Mouse (Mus musculus) MEL (cell line): ENCODE results near the gene Acd. TPM values are rescaled to one million over a fixed set of nuclear protein-coding genes. Genes with fewer than 3 reads are reported as not detected.

Source experiments
- DNase-seq: peaks from one replicate; pipeline ENCODE4 v3.0.0; 2011; ENCODE audit warnings: low read depth, low spot score
- H3K27ac ChIP-seq: 2 replicates; pipeline ENCODE4 v1.5.1; 2012; ENCODE audit warnings: low read depth, mild to moderate bottlenecking, control low read depth, low read length, moderate library complexity; ENCODE audit not compliant: control insufficient read depth
- H3K27me3 ChIP-seq, 2 experiments: fragments of 150-350 bp in 1 of 2; sonication (generic) in 1 of 2; 2 replicates each; pipeline ENCODE4 v1.6.1; 2012; ENCODE audit warnings: low read length in 2 of 2, mild to moderate bottlenecking in 2 of 2, improper control_type of control experiment in 1 of 2, moderate library complexity in 1 of 2; ENCODE audit not compliant: insufficient read depth in 2 of 2, control insufficient read depth in 1 of 2
- H3K36me3 ChIP-seq, 2 experiments: 2 replicates each; pipeline ENCODE4 v1.6.1; 2012 to 2014; ENCODE audit warnings: low read length in 2 of 2, improper control_type of control experiment in 1 of 2, inconsistent platforms in 1 of 2, mild to moderate bottlenecking in 1 of 2; ENCODE audit not compliant: insufficient read depth in 2 of 2, control insufficient read depth in 1 of 2
- H3K4me1 ChIP-seq, 2 experiments: fragments of 150-350 bp in 1 of 2; sonication (generic) in 1 of 2; 2 replicates each; pipeline ENCODE4 v1.6.1; 2012; ENCODE audit warnings: low read length in 2 of 2, improper control_type of control experiment in 1 of 2, mild to moderate bottlenecking in 1 of 2; ENCODE audit not compliant: insufficient read depth in 2 of 2, control insufficient read depth in 1 of 2
- H3K4me3 ChIP-seq, 2 experiments: fragments of 150-350 bp in 1 of 2; sonication (generic) in 1 of 2; 2 replicates each; pipeline ENCODE4 v1.5.1; 2012; ENCODE audit warnings: low read depth in 2 of 2, low read length in 2 of 2, mild to moderate bottlenecking in 2 of 2, moderate library complexity in 2 of 2, control low read depth in 1 of 2, improper control_type of control experiment in 1 of 2; ENCODE audit not compliant: control insufficient read depth in 1 of 2, insufficient read depth in 1 of 2
- H3K79me2 ChIP-seq: 2 replicates; pipeline ENCODE4 v1.6.1; 2012; ENCODE audit warnings: mild to moderate bottlenecking, low read length, moderate library complexity; ENCODE audit not compliant: control insufficient read depth, poor library complexity, insufficient read depth
- H3K9ac ChIP-seq: 2 replicates; pipeline ENCODE4 v1.6.1; 2012; ENCODE audit warnings: low read depth, mild to moderate bottlenecking, control low read depth, low read length, moderate library complexity; ENCODE audit not compliant: control insufficient read depth, poor library complexity, severe bottlenecking
- H3K9me3 ChIP-seq: fragments of 150-350 bp; sonication (generic); replicated peaks from 2 replicates; pipeline ENCODE4 v1.6.1; 2012; ENCODE audit warnings: mild to moderate bottlenecking, low read length, improper control_type of control experiment, moderate library complexity; ENCODE audit not compliant: insufficient read depth
- CHD1 ChIP-seq: IDR thresholded peaks from 2 replicates; pipeline ENCODE4 v1.6.1; 2012; ENCODE audit warnings: low read depth, mild to moderate bottlenecking, inconsistent platforms, low read length, improper control_type of control experiment
- CHD2 ChIP-seq: IDR thresholded peaks from 2 replicates; pipeline ENCODE4 v1.6.1; 2011; ENCODE audit warnings: low read length, improper control_type of control experiment
- E2F4 ChIP-seq: IDR thresholded peaks from 2 replicates; pipeline ENCODE4 v1.6.1; 2011; ENCODE audit warnings: low read depth, low read length, improper control_type of control experiment, borderline replicate concordance
- ELF1 ChIP-seq: IDR thresholded peaks from 2 replicates; pipeline ENCODE4 v1.6.1; 2014; ENCODE audit warnings: low read depth, mild to moderate bottlenecking, inconsistent platforms, low read length, improper control_type of control experiment, moderate library complexity
- EP300 ChIP-seq, 2 experiments: IDR thresholded peaks; 2 replicates each; pipeline ENCODE4 v1.6.1; 2011; ENCODE audit warnings: improper control_type of control experiment in 2 of 2, low read length in 2 of 2, low read depth in 1 of 2, mild to moderate bottlenecking in 1 of 2
- ETS1 ChIP-seq: IDR thresholded peaks from 2 replicates; pipeline ENCODE4 v1.6.1; 2012; ENCODE audit warnings: low read depth, mild to moderate bottlenecking, inconsistent platforms, low read length, improper control_type of control experiment, moderate library complexity
- GABPA ChIP-seq: IDR thresholded peaks from 2 replicates; pipeline ENCODE4 v1.6.1; 2012; ENCODE audit warnings: low read depth, mild to moderate bottlenecking, inconsistent platforms, low read length, improper control_type of control experiment, moderate library complexity
- GATA1 ChIP-seq: IDR thresholded peaks from 2 replicates; pipeline ENCODE4 v1.6.1; 2011; ENCODE audit warnings: low read depth, low read length, improper control_type of control experiment
- HCFC1 ChIP-seq: IDR thresholded peaks from 2 replicates; pipeline ENCODE4 v1.6.1; 2012; ENCODE audit warnings: low read depth, mild to moderate bottlenecking, inconsistent platforms, low read length, improper control_type of control experiment, moderate library complexity
- JUND ChIP-seq: IDR thresholded peaks from 2 replicates; pipeline ENCODE4 v1.6.1; 2011; ENCODE audit warnings: low read depth, mild to moderate bottlenecking, improper control_type of control experiment, low read length
- KAT2A ChIP-seq: conservative IDR thresholded peaks from 2 replicates; pipeline ENCODE4 v1.6.1; 2012; ENCODE audit warnings: low read depth, low read length, improper control_type of control experiment, inconsistent platforms
- MAFK ChIP-seq: IDR thresholded peaks from 2 replicates; pipeline ENCODE4 v1.6.1; 2011; ENCODE audit warnings: low read depth, mild to moderate bottlenecking, low read length, improper control_type of control experiment, borderline replicate concordance
- MAX ChIP-seq: IDR thresholded peaks from 2 replicates; pipeline ENCODE4 v1.6.1; 2011; ENCODE audit warnings: low read length, improper control_type of control experiment
- MAZ ChIP-seq: IDR thresholded peaks from 2 replicates; pipeline ENCODE4 v1.6.1; 2012; ENCODE audit warnings: low read depth, mild to moderate bottlenecking, inconsistent platforms, low read length, improper control_type of control experiment
- MEF2A ChIP-seq: IDR thresholded peaks from 2 replicates; pipeline ENCODE4 v1.6.1; 2014; ENCODE audit warnings: low read depth, mild to moderate bottlenecking, inconsistent platforms, low read length, improper control_type of control experiment; ENCODE audit not compliant: poor library complexity, insufficient replicate concordance, severe bottlenecking; ENCODE audit errors: extremely low read depth
- MXI1 ChIP-seq: IDR thresholded peaks from 2 replicates; pipeline ENCODE4 v1.6.1; 2011; ENCODE audit warnings: mild to moderate bottlenecking, low read depth, low read length, improper control_type of control experiment
- MYB ChIP-seq: IDR thresholded peaks from 2 replicates; pipeline ENCODE4 v1.6.1; 2011; ENCODE audit warnings: mild to moderate bottlenecking, low read depth, low read length, improper control_type of control experiment
- MYC ChIP-seq: IDR thresholded peaks from 2 replicates; pipeline ENCODE4 v1.6.1; 2011; ENCODE audit warnings: low read depth, mild to moderate bottlenecking, low read length, improper control_type of control experiment, moderate library complexity
- NELFE ChIP-seq: IDR thresholded peaks from 2 replicates; pipeline ENCODE4 v1.6.1; 2011; ENCODE audit warnings: low read depth, low read length, improper control_type of control experiment
- NRF1 ChIP-seq: IDR thresholded peaks from 2 replicates; pipeline ENCODE4 v1.6.1; 2014; ENCODE audit warnings: low read depth, mild to moderate bottlenecking, inconsistent platforms, low read length, improper control_type of control experiment, moderate library complexity; ENCODE audit not compliant: poor library complexity, insufficient read depth, severe bottlenecking
- POLR2A ChIP-seq, 2 experiments: IDR thresholded peaks; 2 replicates each; pipeline ENCODE4 v1.6.1; 2011 to 2012; ENCODE audit warnings: low read length in 2 of 2, mild to moderate bottlenecking in 2 of 2, control low read depth in 1 of 2, improper control_type of control experiment in 1 of 2, low read depth in 1 of 2, moderate library complexity in 1 of 2; ENCODE audit not compliant: control insufficient read depth in 1 of 2, insufficient read depth in 1 of 2, poor library complexity in 1 of 2
- POLR2AphosphoS2 ChIP-seq: IDR thresholded peaks from 2 replicates; pipeline ENCODE4 v1.6.1; 2011; ENCODE audit warnings: low read length, improper control_type of control experiment
- POLR2AphosphoS5 ChIP-seq: IDR thresholded peaks from 2 replicates; pipeline ENCODE4 v1.6.1; 2012; ENCODE audit warnings: low read depth, borderline replicate concordance, mild to moderate bottlenecking, inconsistent platforms, low read length, moderate library complexity, mixed read lengths
- RAD21 ChIP-seq: IDR thresholded peaks from 2 replicates; pipeline ENCODE4 v1.6.1; 2011; ENCODE audit warnings: mild to moderate bottlenecking, low read depth, low read length, improper control_type of control experiment
- SIN3A ChIP-seq: IDR thresholded peaks from 2 replicates; pipeline ENCODE4 v1.6.1; 2012; ENCODE audit warnings: low read length, improper control_type of control experiment, inconsistent platforms
- TAL1 ChIP-seq: IDR thresholded peaks from 2 replicates; pipeline ENCODE4 v1.6.1; 2012; ENCODE audit warnings: mild to moderate bottlenecking, inconsistent platforms, low read length, moderate library complexity, mixed read lengths
- TBP ChIP-seq: IDR thresholded peaks from 2 replicates; pipeline ENCODE4 v1.8.0; 2011; ENCODE audit warnings: low read depth, low read length, improper control_type of control experiment
- TCF12 ChIP-seq: IDR thresholded peaks from 2 replicates; pipeline ENCODE4 v1.6.1; 2014; ENCODE audit warnings: low read depth, mild to moderate bottlenecking, inconsistent platforms, low read length, improper control_type of control experiment, moderate library complexity
- UBTF ChIP-seq: IDR thresholded peaks from 2 replicates; pipeline ENCODE4 v1.6.1; 2012; ENCODE audit warnings: low read depth, mild to moderate bottlenecking, inconsistent platforms, low read length, improper control_type of control experiment, moderate library complexity, borderline replicate concordance; ENCODE audit not compliant: insufficient read depth
- USF1 ChIP-seq: IDR thresholded peaks from 2 replicates; pipeline ENCODE4 v1.6.1; 2014; ENCODE audit warnings: low read depth, mild to moderate bottlenecking, inconsistent platforms, low read length, improper control_type of control experiment, moderate library complexity
- USF2 ChIP-seq, 2 experiments: IDR thresholded peaks; 2 replicates each; pipeline ENCODE4 v1.6.1; 2011 to 2012; ENCODE audit warnings: improper control_type of control experiment in 2 of 2, low read length in 2 of 2, borderline replicate concordance in 1 of 2, inconsistent platforms in 1 of 2, low read depth in 1 of 2, mild to moderate bottlenecking in 1 of 2; ENCODE audit not compliant: insufficient read depth in 1 of 2
- ZC3H11A ChIP-seq: IDR thresholded peaks from 2 replicates; pipeline ENCODE4 v1.6.1; 2012; ENCODE audit warnings: low read depth, mild to moderate bottlenecking, inconsistent platforms, low read length, improper control_type of control experiment
- ZKSCAN1 ChIP-seq: IDR thresholded peaks from 2 replicates; pipeline ENCODE4 v1.6.1; 2012; ENCODE audit warnings: low read depth, mild to moderate bottlenecking, inconsistent platforms, low read length, improper control_type of control experiment, moderate library complexity
- ZMIZ1 ChIP-seq: IDR thresholded peaks from 2 replicates; pipeline ENCODE4 v1.6.1; 2012; ENCODE audit warnings: low read depth, mild to moderate bottlenecking, inconsistent platforms, low read length, improper control_type of control experiment, moderate library complexity
- ZNF384 ChIP-seq: IDR thresholded peaks from 2 replicates; pipeline ENCODE4 v1.6.1; 2012; ENCODE audit warnings: low read depth, mild to moderate bottlenecking, inconsistent platforms, low read length, improper control_type of control experiment
- polyA plus RNA-seq, 2 experiments: library from polyadenylated mRNA; stranded (reverse) in 1 of 2; unstranded in 1 of 2; fragments of >175 nt in 1 of 2; fragments of >200 nt in 1 of 2; gene quantifications; 2 replicates each; pipeline versions ENCODE4 v1.2.1 to v1.2.4; 2012; ENCODE audit warnings: low replicate concordance in 2 of 2, low read depth in 1 of 2; ENCODE audit not compliant: insufficient read length in 2 of 2, insufficient read depth in 1 of 2, missing spikeins in 1 of 2
- total RNA-seq: library from RNA; depleted of rRNA; stranded (reverse); fragments of 300-350 nt; gene quantifications from 2 replicates; pipeline ENCODE4 v1.2.3, GENCODE M21; 2012

Gene Acd
- total and polyA plus RNA-seq, 3 experiments = 7.5 to 53.9 TPM; not detected in 1

GRCm38 (mm10) chr8:105707498-105708403 is 6.8 kb upstream of the Acd start, which contains the start of the genes 4933405L10Rik and Enkd1:
TSS of gene 4933405L10Rik (plus strand) at chr8:105707655.
TSS of gene Enkd1 (minus strand) at chr8:105708210.
- Histone ChIP-seq H3K27me3 (no peaks in the 10 kb centered on the region), H3K27ac (peak within 1 kb of the TSS; percentile 11), H3K79me2 (peaks cover 14% of the 10 kb centered on the region), H3K36me3 (peaks cover 0 to 11% of the 10 kb centered on the region in 2 experiments; a peak in 2 of 4 replicates), H3K9me3 (no peaks in the 10 kb centered on the region), H3K4me3 (peak within 1 kb of the TSS; percentile 68 to 93), H3K4me1 (peaks cover 5 to 13% of the 10 kb centered on the region in 2 experiments; a peak in 3 of 4 replicates), H3K9ac (peak within 1 kb of the TSS; percentile 90)
- peak; percentile 94 for DNase-seq
- no peak for TF ChIP-seq POLR2AphosphoS5
- TF ChIP-seq MYB = peak; percentile 43; the same call in 1 of the 2 replicates
- TF ChIP-seq TBP = 0 out of 2 replicates have a peak, but pooled peaks have one; percentile 40
- no peak for TF ChIP-seq JUND
- TF ChIP-seq MEF2A = no peak
- TF ChIP-seq EP300 (IDR thresholded peaks at IDR 0.05; ENCODE audit: low read depth in 1 of 2, low read length in 2 of 2) = no peak; a peak in 2 of 4 replicates
- TF ChIP-seq MAX = peak; percentile 46; the same call in 1 of the 2 replicates
- no peak for TF ChIP-seq GABPA
- TF ChIP-seq USF1 = peak; percentile 69
- peak; percentile 20; the same call in 1 of the 2 replicates for TF ChIP-seq NRF1
- no peak for TF ChIP-seq RAD21
- peak; percentile 97 for TF ChIP-seq E2F4
- peak; percentile 99 for TF ChIP-seq HCFC1
- TF ChIP-seq SIN3A = peak; percentile 99
- TF ChIP-seq ZNF384 = no peak
- TF ChIP-seq ETS1 = 0 out of 2 replicates have a peak, but pooled peaks have one; percentile 6
- no peak for TF ChIP-seq TCF12
- no peak for TF ChIP-seq MAZ
- TF ChIP-seq POLR2AphosphoS2 = no peak
- TF ChIP-seq ZMIZ1 = no peak
- no peak for TF ChIP-seq TAL1
- peak; percentile 97 for TF ChIP-seq KAT2A
- no peak; the same call in 1 of the 2 replicates for TF ChIP-seq NELFE
- TF ChIP-seq MAFK = no peak
- TF ChIP-seq MXI1 = peak; percentile 77
- TF ChIP-seq ELF1 = peak; percentile 79
- TF ChIP-seq UBTF = no peak
- no peak for TF ChIP-seq GATA1
- TF ChIP-seq CHD2 = peak; percentile 91
- no peak for TF ChIP-seq CHD1
- no peak for TF ChIP-seq USF2 (IDR thresholded peaks at IDR 0.05; ENCODE audit: borderline replicate concordance in 1 of 2, insufficient read depth in 1 of 2, low read depth in 1 of 2, low read length in 2 of 2)
- no peak for TF ChIP-seq ZKSCAN1
- no peak for TF ChIP-seq ZC3H11A
- no peak for TF ChIP-seq MYC
- TF ChIP-seq POLR2A (IDR thresholded peaks at IDR 0.05; ENCODE audit: control insufficient read depth in 1 of 2, insufficient read depth in 1 of 2, low read depth in 1 of 2, low read length in 2 of 2, poor library complexity in 1 of 2) = peak; percentile 61 to 62; a peak in 3 of 4 replicates
